Mouse (Mus musculus): ENCODE measurements around the gene Wsb1. TPM values are rescaled to one million over a fixed set of nuclear protein-coding genes. Genes with fewer than 3 reads are reported as not detected.
A peak's percentile ranks its signal among the peaks of the same experiment; 100 is the strongest.

Wsb1 gene
- total and polyA plus RNA-seq, 3 experiments = 48.8 to 90.9 (median 57.0) TPM

DNA sequence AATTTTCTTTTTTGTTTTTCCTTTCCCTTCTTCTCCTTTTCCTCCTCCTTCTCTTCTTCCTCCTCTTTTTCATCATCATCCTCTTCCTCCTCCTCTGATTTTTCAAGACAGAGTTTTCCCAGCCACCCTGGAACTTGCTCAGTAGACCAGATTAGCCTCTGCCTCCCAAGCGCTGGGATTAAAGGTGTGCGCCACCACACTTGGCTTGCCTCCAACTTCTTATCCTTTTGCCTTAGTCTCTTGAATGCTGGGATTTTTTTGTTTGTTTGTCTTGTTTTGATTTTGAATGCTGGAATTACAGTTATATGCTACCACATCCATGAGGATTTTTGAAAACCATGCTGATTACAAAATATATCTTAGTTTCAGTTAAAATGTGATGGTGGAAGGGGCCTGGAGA is 26.4 kb downstream of the Wsb1 start:
- TF ChIP-seq RCOR1 (IDR thresholded peaks at IDR 0.05; ENCODE audit: low read depth, low read length) = peak; percentile 51; the same call in 1 of the 2 replicates
- no peak for TF ChIP-seq SIN3A (IDR thresholded peaks at IDR 0.05; ENCODE audit: low read length)
- DNase-seq (ENCODE audit: low read depth, low spot score) = no peak
- H3K27me3 ChIP-seq (ENCODE audit: control insufficient read depth in 1 of 2, insufficient read depth in 2 of 2, low read length in 2 of 2) = no peaks in the 10 kb centered on the region
- H3K36me3 ChIP-seq (ENCODE audit: control insufficient read depth in 1 of 2, insufficient read depth in 2 of 2, low read length in 2 of 2) = peaks cover 0 to 5% of the 10 kb centered on the region in 2 experiments; a peak in 2 of 4 replicates
- no peaks in the 10 kb centered on the region for H3K79me2 ChIP-seq (ENCODE audit: control insufficient read depth, insufficient read depth, low read length, poor library complexity)
- no peak overlapping the region for H3K9ac ChIP-seq (ENCODE audit: control insufficient read depth, low read depth, low read length, poor library complexity, severe bottlenecking)
- H3K27ac ChIP-seq (ENCODE audit: control insufficient read depth, low read depth, low read length) = no peak overlapping the region
- peaks cover 3 to 11% of the 10 kb centered on the region in 2 experiments; a peak in 3 of 4 replicates for H3K4me1 ChIP-seq (ENCODE audit: control insufficient read depth in 1 of 2, insufficient read depth in 2 of 2, low read length in 2 of 2)
- H3K9me3 ChIP-seq (replicated peaks; ENCODE audit: insufficient read depth, low read length) = no peaks in the 10 kb centered on the region
- no peak overlapping the region for H3K4me3 ChIP-seq (ENCODE audit: control insufficient read depth in 1 of 2, insufficient read depth in 1 of 2, low read depth in 2 of 2, low read length in 2 of 2)

DNA sequence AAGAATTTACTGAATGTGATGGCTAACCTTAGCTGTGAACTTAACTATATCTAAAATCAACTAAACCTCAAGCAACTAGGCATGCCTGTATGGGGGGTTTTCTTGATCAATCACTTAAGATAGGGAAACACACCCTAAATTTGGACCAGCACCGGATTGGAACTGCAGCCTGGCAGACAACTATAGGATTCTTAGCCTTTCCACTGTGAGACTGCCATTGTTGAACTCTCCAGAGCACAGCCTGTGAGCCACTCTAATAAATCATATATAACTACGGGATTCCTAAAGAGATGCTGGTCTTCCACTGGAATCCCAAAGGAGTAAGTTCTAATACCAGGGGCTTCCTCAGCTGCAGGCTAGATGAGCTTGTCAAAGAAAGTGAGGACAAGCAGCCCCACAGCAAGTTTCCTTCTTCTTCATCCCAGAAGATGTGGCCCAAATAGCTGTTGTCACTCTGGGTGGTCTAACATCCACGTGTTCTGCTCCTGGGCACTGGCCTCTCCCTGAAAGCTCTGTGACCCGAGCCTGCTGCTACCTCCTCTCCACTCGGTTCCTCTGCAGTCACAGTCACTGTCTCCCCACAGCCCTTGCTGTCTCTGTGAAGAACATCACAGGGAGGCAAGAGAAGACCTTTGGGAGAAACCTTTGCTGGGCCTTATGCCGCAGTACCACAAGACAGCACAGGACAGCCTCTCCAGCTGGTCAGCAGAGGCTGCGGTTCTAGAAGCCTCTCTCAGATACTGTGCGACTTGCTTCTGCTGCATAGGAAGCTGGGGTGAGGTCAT is 28.9 kb downstream of the Wsb1 start:
- Histone ChIP-seq H3K79me2 (ENCODE audit: control insufficient read depth, insufficient read depth, low read length, poor library complexity) (no peaks in the 10 kb centered on the region), H3K27ac (ENCODE audit: control insufficient read depth, low read depth, low read length) (no peak overlapping the region), H3K9me3 (replicated peaks; ENCODE audit: insufficient read depth, low read length) (no peaks in the 10 kb centered on the region), H3K4me1 (ENCODE audit: control insufficient read depth in 1 of 2, insufficient read depth in 2 of 2, low read length in 2 of 2) (peaks cover 3 to 11% of the 10 kb centered on the region in 2 experiments; a peak in 3 of 4 replicates), H3K36me3 (ENCODE audit: control insufficient read depth in 1 of 2, insufficient read depth in 2 of 2, low read length in 2 of 2) (peaks cover 0 to 5% of the 10 kb centered on the region in 2 experiments; a peak in 2 of 4 replicates), H3K4me3 (ENCODE audit: control insufficient read depth in 1 of 2, insufficient read depth in 1 of 2, low read depth in 2 of 2, low read length in 2 of 2) (no peak overlapping the region), H3K9ac (ENCODE audit: control insufficient read depth, low read depth, low read length, poor library complexity, severe bottlenecking) (no peak overlapping the region), H3K27me3 (ENCODE audit: control insufficient read depth in 1 of 2, insufficient read depth in 2 of 2, low read length in 2 of 2) (no peaks in the 10 kb centered on the region)
- DNase-seq (ENCODE audit: low read depth, low spot score) = no peak
- TF ChIP-seq ZC3H11A (IDR thresholded peaks at IDR 0.05; ENCODE audit: low read depth, low read length) (no peak), MYB (IDR thresholded peaks at IDR 0.05; ENCODE audit: low read depth, low read length) (no peak), TBP (IDR thresholded peaks at IDR 0.05; ENCODE audit: low read depth, low read length) (no peak), RAD21 (IDR thresholded peaks at IDR 0.05; ENCODE audit: low read depth, low read length) (no peak; the same call in 1 of the 2 replicates), ELF1 (IDR thresholded peaks at IDR 0.05; ENCODE audit: low read depth, low read length) (no peak), POLR2A (IDR thresholded peaks at IDR 0.05; ENCODE audit: control insufficient read depth in 1 of 2, insufficient read depth in 1 of 2, low read depth in 1 of 2, low read length in 2 of 2, poor library complexity in 1 of 2) (no peak), ETS1 (IDR thresholded peaks at IDR 0.05; ENCODE audit: low read depth, low read length) (no peak), ZMIZ1 (IDR thresholded peaks at IDR 0.05; ENCODE audit: low read depth, low read length) (no peak), CTCF (IDR thresholded peaks at IDR 0.05 in 2 of 3, conservative IDR thresholded peaks at IDR 0.05 in 1 of 3; ENCODE audit: control insufficient read depth in 1 of 3, insufficient read depth in 1 of 3, low read depth in 2 of 3, low read length in 3 of 3, poor library complexity in 1 of 3, severe bottlenecking in 1 of 3) (no peak), BHLHE40 (IDR thresholded peaks at IDR 0.05; ENCODE audit: borderline replicate concordance, low read depth, low read length) (no peak), NRF1 (IDR thresholded peaks at IDR 0.05; ENCODE audit: insufficient read depth, low read depth, low read length, poor library complexity, severe bottlenecking) (no peak), JUND (IDR thresholded peaks at IDR 0.05; ENCODE audit: low read depth, low read length) (no peak), CHD1 (IDR thresholded peaks at IDR 0.05; ENCODE audit: low read depth, low read length) (no peak), UBTF (IDR thresholded peaks at IDR 0.05; ENCODE audit: borderline replicate concordance, insufficient read depth, low read depth, low read length) (no peak), MEF2A (IDR thresholded peaks at IDR 0.05; ENCODE audit: extremely low read depth, insufficient replicate concordance, low read depth, low read length, poor library complexity, severe bottlenecking) (no peak)

All from MEL (cell line).